Mouse (Mus musculus) kidney, postnatal 0 days (tissue): Measurements from ENCODE around the gene Cdc25a. TPM values are rescaled to one million over a fixed set of nuclear protein-coding genes. Genes with fewer than 3 reads are reported as not detected.

Experiments used
- ATAC-seq: fragments of 200-750 bp; cut with Nextera tagmentation; replicated peaks from 2 replicates; pipeline ENCODE4 v1.8.0; 2017; ENCODE audit warnings: low read depth, moderate number of reproducible peaks, moderate TSS enrichment, moderate library complexity; ENCODE audit not compliant: low FRiP score
- DNase-seq: peaks from one replicate; pipeline ENCODE4 v3.0.0-alpha.2; 2016; ENCODE audit warnings: low spot score
- H3K27ac ChIP-seq: fragments of 300-500 bp; sonication (generic); 2 replicates; pipeline ENCODE4 v1.5.1; 2014; ENCODE audit warnings: mild to moderate bottlenecking
- H3K27me3 ChIP-seq: fragments of 300-500 bp; sonication (generic); 2 replicates; pipeline ENCODE4 v1.6.1; 2014; ENCODE audit warnings: low read length, mixed read lengths; ENCODE audit not compliant: insufficient read depth
- H3K36me3 ChIP-seq: fragments of 300-500 bp; sonication (generic); 2 replicates; pipeline ENCODE4 v1.6.1; 2014; ENCODE audit warnings: low read length, mixed read lengths; ENCODE audit not compliant: insufficient read depth
- H3K4me1 ChIP-seq: fragments of 300-500 bp; sonication (generic); replicated peaks from 2 replicates; pipeline ENCODE4 v1.6.1; 2014; ENCODE audit warnings: antibody characterized with exemption, low read length, mixed read lengths; ENCODE audit not compliant: insufficient read depth
- H3K4me2 ChIP-seq: fragments of 300-500 bp; sonication (generic); 2 replicates; pipeline ENCODE4 v1.6.1; 2014; ENCODE audit warnings: mild to moderate bottlenecking, low read length, moderate library complexity, mixed read lengths
- H3K4me3 ChIP-seq: fragments of 300-500 bp; sonication (generic); replicated peaks from 2 replicates; pipeline ENCODE4 v1.5.1; 2014; ENCODE audit warnings: low read depth, low read length
- H3K9ac ChIP-seq: fragments of 300-500 bp; sonication (generic); 2 replicates; pipeline ENCODE4 v1.6.1; 2014; ENCODE audit warnings: low read depth, low read length
- H3K9me3 ChIP-seq: fragments of 300-500 bp; sonication (generic); replicated peaks from 2 replicates; pipeline ENCODE4 v1.6.1; 2016; ENCODE audit warnings: low read length, inconsistent platforms, mixed read lengths
- CTCF ChIP-seq: IDR thresholded peaks from 2 replicates; pipeline ENCODE4 v1.5.1; 2016; ENCODE audit warnings: antibody characterized with exemption, low read depth, mild to moderate bottlenecking, moderate library complexity
- WGBS: fragments of 180-500 bp; shearing (Covaris S2); extraction: QIAGEN DNeasy Blood & Tissue Kit; methylation state at CpG from one replicate; pipeline ENCODE4 v1.1.7; 2014; 5-methylcytosine and 5-hydroxymethylcytosine counted together
- microRNA-seq: library from miRNA; unstranded; fragments of <30 nt; microRNA quantifications from one replicate; pipeline ENCODE4, GENCODE M21; 2016
- polyA plus RNA-seq: library from polyadenylated mRNA; unstranded; fragments of >200 nt; fragmentation: Nextera tagmentation; extraction: Ambion mirVana; gene quantifications from 2 replicates; pipeline ENCODE4 v1.2.1, GENCODE M21; 2015

Gene Cdc25a
- polyA plus RNA-seq, 1 experiment from 2014 or later: 15.7 TPM

- no peak for ATAC-seq
These were observed 64.0 kb downstream of the Cdc25a start for GRCm38 (mm10) chr9:109939401-109939800.

GRCm38 (mm10) chr9:109942796-109943195, 67.4 kb downstream of the Cdc25a start:
- no peak overlapping the region for H3K4me2 ChIP-seq
- no peaks in the 10 kb centered on the region for H3K4me1 ChIP-seq
- H3K4me3 ChIP-seq: no peak overlapping the region
- no peaks in the 10 kb centered on the region for H3K27me3 ChIP-seq
- 85% methylated on average over 4 of the region's 4 CpGs for WGBS
- H3K36me3 ChIP-seq: no peaks in the 10 kb centered on the region
- no peak for ATAC-seq
- TF ChIP-seq CTCF: no peak
- DNase-seq: no peak
- no peak overlapping the region for H3K9ac ChIP-seq
- H3K27ac ChIP-seq: no peak overlapping the region
- no peaks in the 10 kb centered on the region for H3K9me3 ChIP-seq

More at GRCm38 (mm10) chr9:109939401-109939800, 64.0 kb downstream of the Cdc25a start:
- WGBS: 89% methylated on average over 3 of the region's 3 CpGs
- H3K4me2 ChIP-seq: no peak overlapping the region
- no peaks in the 10 kb centered on the region for H3K4me1 ChIP-seq
- TF ChIP-seq CTCF: peak; percentile 44; the same call in 1 of the 2 replicates
- H3K27ac ChIP-seq: no peak overlapping the region
- H3K36me3 ChIP-seq: no peaks in the 10 kb centered on the region
- H3K9ac ChIP-seq: no peak overlapping the region
- no peaks in the 10 kb centered on the region for H3K27me3 ChIP-seq
- H3K4me3 ChIP-seq: no peak overlapping the region
- H3K9me3 ChIP-seq: no peaks in the 10 kb centered on the region
- DNase-seq: no peak

Small RNA genes lying within 50 kb of the gene (microRNA-seq; reads per million reads assigned to microRNA genes)
- gene Mir7089: 0.80 reads per million

Other genes starting within 250 kb of the Cdc25a start
- gene Fbxw24, start 249.5 kb upstream of the Cdc25a start, polyA plus RNA-seq: 0.18 and 0.22 TPM in 2 replicates
- 0.18 and 0.20 TPM in 2 replicates for gene Fbxw25, start 210.9 kb upstream of the Cdc25a start, polyA plus RNA-seq
- 0.12 and 0.26 TPM in 2 replicates for gene Fbxw18, start 172.9 kb upstream of the Cdc25a start, polyA plus RNA-seq
- gene Fbxw26, start 129.5 kb upstream of the Cdc25a start, polyA plus RNA-seq: not detected in 2 replicates
- 0.33 TPM in 1 of 2 replicates, not detected in the other for gene Fbxw27, start 84.9 kb upstream of the Cdc25a start, polyA plus RNA-seq
- gene Spink8, start 63.3 kb upstream of the Cdc25a start, polyA plus RNA-seq: 155 and 206 TPM in 2 replicates
- 58.3 and 64.4 TPM in 2 replicates for gene Nme6, start 42.8 kb upstream of the Cdc25a start, polyA plus RNA-seq
- 1.6 and 1.9 TPM in 2 replicates for gene Camp, start 26.0 kb upstream of the Cdc25a start, polyA plus RNA-seq
- gene Map4, start 55.9 kb downstream of the Cdc25a start, polyA plus RNA-seq: 33.9 and 36.9 TPM in 2 replicates
- gene Smarcc1, start 242.1 kb downstream of the Cdc25a start, polyA plus RNA-seq: 58.1 and 63.8 TPM in 2 replicates
- gene Dhx30, start 242.3 kb downstream of the Cdc25a start, polyA plus RNA-seq: 86.5 and 88.9 TPM in 2 replicates